Mouse (Mus musculus) lung, postnatal 0 days (tissue): ENCODE data around the gene Ankrd2. TPM values are rescaled to one million over a fixed set of nuclear protein-coding genes. Genes with fewer than 3 reads are reported as not detected.

Source experiments
- ATAC-seq: fragments of 200-750 bp; cut with Nextera tagmentation; 2 replicates; pipeline ENCODE4 v1.8.0; 2017; ENCODE audit warnings: moderate library complexity
- DNase-seq: peaks from one replicate; pipeline ENCODE4 v3.0.0-alpha.2; 2016; ENCODE audit warnings: low spot score
- H3K27ac ChIP-seq: fragments of 300-500 bp; sonication (generic); 2 replicates; pipeline ENCODE4 v1.5.1; 2014; ENCODE audit warnings: antibody characterized with exemption, mild to moderate bottlenecking, low read length, mixed read lengths
- H3K27me3 ChIP-seq: fragments of 300-500 bp; sonication (generic); replicated peaks from 2 replicates; pipeline ENCODE4 v1.6.1; 2014; ENCODE audit warnings: low read length, mixed read lengths; ENCODE audit not compliant: insufficient read depth
- H3K36me3 ChIP-seq: fragments of 300-500 bp; sonication (generic); 2 replicates; pipeline ENCODE4 v1.6.1; 2014; ENCODE audit warnings: low read length, mixed read lengths; ENCODE audit not compliant: insufficient read depth
- H3K4me1 ChIP-seq: fragments of 300-500 bp; sonication (generic); 2 replicates; pipeline ENCODE4 v1.6.1; 2014; ENCODE audit warnings: antibody characterized with exemption, low read depth, low read length, mixed read lengths; ENCODE audit not compliant: insufficient read depth
- H3K4me2 ChIP-seq: fragments of 300-500 bp; sonication (generic); replicated peaks from 2 replicates; pipeline ENCODE4 v1.6.1; 2014; ENCODE audit warnings: low read depth, mild to moderate bottlenecking, low read length, moderate library complexity, mixed read lengths
- H3K4me3 ChIP-seq: fragments of 300-500 bp; sonication (generic); 2 replicates; pipeline ENCODE4 v1.5.1; 2014; ENCODE audit warnings: low read depth, low read length
- H3K9ac ChIP-seq: fragments of 300-500 bp; sonication (generic); replicated peaks from 2 replicates; pipeline ENCODE4 v1.6.1; 2014; ENCODE audit warnings: low read depth, mild to moderate bottlenecking
- H3K9me3 ChIP-seq: fragments of 300-500 bp; sonication (generic); 2 replicates; pipeline ENCODE4 v1.6.1; 2016; ENCODE audit warnings: low read length, mixed read lengths
- CTCF ChIP-seq: IDR thresholded peaks from 2 replicates; pipeline ENCODE4 v1.5.1; 2016; ENCODE audit warnings: antibody characterized with exemption, mild to moderate bottlenecking
- EP300 ChIP-seq: IDR thresholded peaks from 2 replicates; pipeline ENCODE4 v1.6.1; 2016; ENCODE audit warnings: antibody characterized with exemption, mild to moderate bottlenecking, control low read depth
- WGBS: fragments of 180-500 bp; shearing (Covaris S2); extraction: QIAGEN DNeasy Blood & Tissue Kit; methylation state at CpG from one replicate; pipeline ENCODE4 v1.1.7; 2014; 5-methylcytosine and 5-hydroxymethylcytosine counted together
- polyA plus RNA-seq: library from polyadenylated mRNA; unstranded; fragments of >200 nt; fragmentation: Nextera tagmentation; extraction: Ambion mirVana; gene quantifications from 2 replicates; pipeline ENCODE4 v1.2.1, GENCODE M21; 2015

Gene Ankrd2
- polyA plus RNA-seq, 1 experiment from 2014 or later = 0.53 TPM

DNA sequence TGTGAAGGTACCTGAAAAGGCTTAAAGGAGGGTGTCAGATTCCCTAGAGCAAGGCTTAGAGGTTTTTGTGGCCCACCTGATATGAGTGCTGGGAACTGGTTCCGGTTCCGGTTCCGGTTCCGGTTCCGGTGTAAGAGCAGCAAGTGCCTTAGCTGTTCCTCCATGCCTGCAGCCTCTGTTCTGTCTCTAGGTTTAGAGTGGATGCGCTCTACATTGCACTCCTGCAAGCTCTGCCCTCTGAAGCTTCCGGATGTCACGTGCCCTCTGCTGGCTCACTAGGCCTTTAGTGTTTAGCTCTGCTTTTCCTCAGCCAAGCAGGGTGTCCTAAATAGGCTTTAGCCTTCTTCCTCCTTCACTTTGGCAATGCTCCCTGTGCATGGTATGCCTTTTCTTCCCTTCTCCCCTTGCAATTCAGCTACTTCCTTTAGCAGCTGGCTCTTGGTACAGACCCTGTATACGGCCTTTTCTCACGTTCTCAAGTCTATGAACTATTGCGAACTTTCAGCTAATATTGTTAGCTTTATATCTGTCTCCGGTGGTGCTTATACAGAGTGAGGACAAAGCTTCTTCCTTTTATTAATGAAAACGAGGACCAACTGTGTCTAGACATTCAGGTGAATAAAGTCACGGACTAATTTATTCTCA lies 53.4 kb downstream of the Ankrd2 start:
- Histone ChIP-seq H3K27me3 (no peaks in the 10 kb centered on the region), H3K4me1 (peaks cover 16% of the 10 kb centered on the region), H3K4me3 (peak overlapping the region; percentile 95), H3K9me3 (no peaks in the 10 kb centered on the region), H3K4me2 (peak overlapping the region; percentile 81), H3K27ac (peak overlapping the region; percentile 98), H3K36me3 (no peaks in the 10 kb centered on the region), H3K9ac (peak overlapping the region; percentile 23)
- WGBS = 12% methylated on average over 14 of the region's 14 CpGs
- DNase-seq (peak; percentile 83), ATAC-seq (no peak)
- TF ChIP-seq EP300 (peak; percentile 43; the same call in 1 of the 2 replicates), CTCF (peak; percentile 38; the same call in 1 of the 2 replicates)

DNA sequence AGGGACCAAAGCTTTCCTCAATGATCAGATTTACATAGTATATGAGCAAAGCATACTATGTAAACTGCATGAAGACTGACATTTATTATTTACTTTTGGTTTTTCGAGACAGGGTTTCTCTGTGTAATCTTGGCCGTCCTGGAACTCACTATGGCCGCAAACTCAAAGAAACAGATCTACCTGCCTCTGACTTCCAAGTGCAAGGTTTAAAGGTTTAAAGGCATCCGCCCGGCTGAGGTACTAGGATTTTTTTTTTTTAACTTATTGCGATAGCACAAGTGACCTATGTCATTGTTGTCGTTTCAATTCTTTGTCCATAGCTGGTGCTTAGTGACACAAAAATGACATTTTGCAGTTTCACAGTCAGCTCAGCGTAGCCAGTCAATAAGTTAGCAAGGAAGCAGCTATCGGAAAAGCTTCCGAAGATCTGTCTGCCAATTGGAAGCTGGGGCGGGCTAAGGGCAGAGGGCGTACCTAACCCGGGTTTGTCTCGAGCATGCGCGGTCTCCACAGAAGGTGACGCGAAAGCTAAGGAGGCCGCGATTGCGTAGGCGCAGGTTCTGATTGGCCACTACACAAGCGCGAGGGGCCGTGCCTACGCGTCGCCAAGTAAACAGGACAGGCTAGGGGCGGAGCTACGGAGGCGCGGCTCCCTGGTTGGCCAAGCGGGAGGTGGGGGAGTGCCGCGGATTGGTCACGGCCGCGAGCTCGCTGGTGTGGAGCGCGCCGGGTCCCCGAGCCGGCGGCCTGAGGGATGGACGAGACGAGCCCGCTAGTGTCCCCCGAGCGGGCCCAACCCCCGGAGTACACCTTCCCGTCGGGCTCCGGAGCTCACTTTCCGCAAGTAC lies 54.2 kb downstream of the Ankrd2 start, which contains the start of gene Pi4k2a:
Gene Pi4k2a, plus strand, starts transcription at position 723 of the 848 bp plus-strand sequence.
- H3K4me3 ChIP-seq = peak within 1 kb of the TSS; percentile 95
- DNase-seq = peak; percentile 100
- no peaks in the 10 kb centered on the region for H3K9me3 ChIP-seq
- H3K27ac ChIP-seq = peak within 1 kb of the TSS; percentile 98
- H3K4me1 ChIP-seq = peaks cover 16% of the 10 kb centered on the region
- H3K36me3 ChIP-seq = no peaks in the 10 kb centered on the region
- H3K9ac ChIP-seq = peak within 1 kb of the TSS; percentile 88
- ATAC-seq = peak; percentile 98
- peak within 1 kb of the TSS; percentile 81 for H3K4me2 ChIP-seq
- no peaks in the 10 kb centered on the region for H3K27me3 ChIP-seq
- under 1% methylated on average over 38 of the region's 55 CpGs for WGBS
- TF ChIP-seq EP300 (peak; percentile 53), CTCF (peak; percentile 10; the same call in 1 of the 2 replicates)

DNA sequence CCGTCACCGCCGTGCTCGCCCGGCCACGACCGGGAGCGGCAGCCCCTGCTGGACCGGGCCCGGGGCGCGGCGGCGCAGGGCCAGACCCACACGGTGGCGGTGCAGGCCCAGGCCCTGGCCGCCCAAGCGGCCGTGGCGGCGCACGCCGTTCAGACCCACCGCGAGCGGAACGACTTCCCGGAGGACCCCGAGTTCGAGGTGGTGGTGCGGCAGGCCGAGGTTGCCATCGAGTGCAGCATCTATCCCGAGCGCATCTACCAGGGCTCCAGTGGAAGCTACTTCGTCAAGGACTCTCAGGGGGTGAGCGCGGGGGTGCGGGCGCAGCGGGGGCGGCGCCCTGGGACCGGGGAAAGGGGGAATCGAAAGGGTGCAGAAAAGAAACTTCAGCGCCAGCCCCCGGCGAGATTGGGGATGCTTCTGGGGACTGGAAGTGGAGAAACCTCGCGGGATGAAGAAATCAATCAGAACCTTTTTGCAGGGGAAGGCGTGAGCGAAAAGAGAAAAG lies 54.9 kb downstream of the Ankrd2 start:
- DNase-seq (peak; percentile 68), ATAC-seq (peak; percentile 63)
- under 1% methylated on average over 40 of the region's 52 CpGs for WGBS
- H3K36me3 ChIP-seq = no peaks in the 10 kb centered on the region
- TF ChIP-seq CTCF = no peak
- no peak for TF ChIP-seq EP300
- no peaks in the 10 kb centered on the region for H3K9me3 ChIP-seq
- H3K9ac ChIP-seq = peak overlapping the region; percentile 88
- H3K4me1 ChIP-seq = peaks cover 13% of the 10 kb centered on the region
- no peaks in the 10 kb centered on the region for H3K27me3 ChIP-seq
- peak overlapping the region; percentile 81 for H3K4me2 ChIP-seq
- peak overlapping the region; percentile 98 for H3K27ac ChIP-seq
- peak overlapping the region; percentile 95 for H3K4me3 ChIP-seq

Other genes starting within 250 kb of the Ankrd2 start
- 2.1 and 2.8 TPM in 2 replicates for gene Arhgap19, start 234.0 kb upstream of the Ankrd2 start, polyA plus RNA-seq
- gene Frat1, start 206.0 kb upstream of the Ankrd2 start, polyA plus RNA-seq = 12.8 and 14.1 TPM in 2 replicates
- gene Frat2, start 187.9 kb upstream of the Ankrd2 start, polyA plus RNA-seq = 4.6 and 5.9 TPM in 2 replicates
- 2.7 and 2.9 TPM in 2 replicates for gene Rrp12, start 139.8 kb upstream of the Ankrd2 start, polyA plus RNA-seq
- gene Pgam1, start 124.1 kb upstream of the Ankrd2 start, polyA plus RNA-seq = 152 TPM in 2 replicates
- 43.4 and 45.2 TPM in 2 replicates for gene Exosc1, start 102.6 kb upstream of the Ankrd2 start, polyA plus RNA-seq
- gene Zdhhc16, start 102.5 kb upstream of the Ankrd2 start, polyA plus RNA-seq = 46.9 and 55.1 TPM in 2 replicates
- gene Mms19, start 54.8 kb upstream of the Ankrd2 start, polyA plus RNA-seq = 12.8 and 16.5 TPM in 2 replicates
- gene Ubtd1, start 54.2 kb upstream of the Ankrd2 start, polyA plus RNA-seq = 21.3 and 23.2 TPM in 2 replicates
- 4.9 and 6.4 TPM in 2 replicates for gene Hoga1, start 9.6 kb downstream of the Ankrd2 start, polyA plus RNA-seq
- 0.10 and 0.14 TPM in 2 replicates for gene 4933411K16Rik, start 16.2 kb downstream of the Ankrd2 start, polyA plus RNA-seq
- 5.5 and 5.8 TPM in 2 replicates for gene Morn4, start 50.4 kb downstream of the Ankrd2 start, polyA plus RNA-seq
- 24.2 and 24.6 TPM in 2 replicates for gene Pi4k2a, start 54.5 kb downstream of the Ankrd2 start, polyA plus RNA-seq
- gene Avpi1, start 93.1 kb downstream of the Ankrd2 start, polyA plus RNA-seq = 114 and 135 TPM in 2 replicates
- 23.0 and 23.1 TPM in 2 replicates for gene Marveld1, start 111.4 kb downstream of the Ankrd2 start, polyA plus RNA-seq
- 25.3 and 27.7 TPM in 2 replicates for gene Zfyve27, start 128.0 kb downstream of the Ankrd2 start, polyA plus RNA-seq
- 0.18 TPM in 1 of 2 replicates, not detected in the other for gene Sfrp5, start 166.3 kb downstream of the Ankrd2 start, polyA plus RNA-seq
- gene Golga7b, start 211.6 kb downstream of the Ankrd2 start, polyA plus RNA-seq = 0.06 TPM in 1 of 2 replicates, not detected in the other